Mouse (Mus musculus) small intestine, adult 2 months (tissue): ENCODE data around the gene Thy1. TPM values are rescaled to one million over a fixed set of nuclear protein-coding genes. Genes with fewer than 3 reads are reported as not detected.

Experiments used
- H3K27ac ChIP-seq: fragments of 200-500 bp; 2 replicates; pipeline ENCODE4 v1.5.1; 2012; ENCODE audit warnings: low read depth, low read length, control low read depth, inconsistent platforms; ENCODE audit not compliant: insufficient read depth
- H3K27me3 ChIP-seq: fragments of 200-500 bp; 2 replicates; pipeline ENCODE4 v1.6.1; 2012; ENCODE audit warnings: mild to moderate bottlenecking, moderate library complexity, low read length, inconsistent platforms; ENCODE audit not compliant: control insufficient read depth, insufficient read depth
- H3K36me3 ChIP-seq: fragments of 200-500 bp; 2 replicates; pipeline ENCODE4 v1.6.1; 2012; ENCODE audit warnings: mild to moderate bottlenecking, low read length, control low read depth, inconsistent platforms; ENCODE audit not compliant: control insufficient read depth, insufficient read depth
- H3K4me1 ChIP-seq: fragments of 200-500 bp; 2 replicates; pipeline ENCODE4 v1.6.1; 2012; ENCODE audit warnings: low read length, inconsistent platforms, mixed read lengths; ENCODE audit not compliant: control insufficient read depth, insufficient read depth, insufficient read length
- H3K4me3 ChIP-seq: fragments of 200-500 bp; 2 replicates; pipeline ENCODE4 v1.5.1; 2012; ENCODE audit warnings: low read depth, mild to moderate bottlenecking, control low read depth, inconsistent platforms, low read length, moderate library complexity
- CTCF ChIP-seq: fragments of 200-500 bp; IDR thresholded peaks from 2 replicates; pipeline ENCODE4 v1.5.1; 2012; ENCODE audit warnings: low read depth, mild to moderate bottlenecking, control low read depth, inconsistent platforms, low read length, moderate library complexity, mixed read lengths; ENCODE audit not compliant: insufficient replicate concordance, insufficient read length; ENCODE audit errors: extremely low read depth
- POLR2A ChIP-seq: fragments of 200-500 bp; IDR thresholded peaks from 2 replicates; pipeline ENCODE4 v1.6.1; 2012; ENCODE audit warnings: low read depth, mild to moderate bottlenecking, control low read depth, inconsistent platforms, low read length, moderate library complexity
- WGBS: fragments of 180-500 bp; shearing (Covaris S2); methylation state at CpG from one replicate; pipeline ENCODE4 v1.1.7; 2018; 5-methylcytosine and 5-hydroxymethylcytosine counted together
- polyA plus RNA-seq: library from polyadenylated mRNA; depleted of rRNA; stranded (reverse); fragments of >200 nt; gene quantifications from 2 replicates; pipeline ENCODE4 v1.2.3, GENCODE M21; 2012

Thy1 gene
- polyA plus RNA-seq, 1 experiment = 20.7 TPM

GRCm38 (mm10) chr9:44045158-44045883, 2.1 kb downstream of the Thy1 start:
- Histone ChIP-seq H3K4me1 (peaks cover 2% of the 10 kb centered on the region; the same call in 1 of the 2 replicates), H3K36me3 (no peaks in the 10 kb centered on the region), H3K27me3 (peaks cover 15% of the 10 kb centered on the region), H3K27ac (no peak overlapping the region), H3K4me3 (no peak overlapping the region)
- TF ChIP-seq CTCF = no peak
- TF ChIP-seq POLR2A = no peak
- WGBS = 58% methylated on average over 3 of the region's 3 CpGs

GRCm38 (mm10) chr9:44045884-44046272, 2.7 kb downstream of the Thy1 start:
- no peak for TF ChIP-seq POLR2A
- no peak for TF ChIP-seq CTCF
- H3K36me3 ChIP-seq = no peaks in the 10 kb centered on the region
- H3K4me3 ChIP-seq = no peak overlapping the region
- WGBS = 66% methylated on average over 5 of the region's 5 CpGs
- peaks cover 15% of the 10 kb centered on the region for H3K27me3 ChIP-seq
- peaks cover 2% of the 10 kb centered on the region; the same call in 1 of the 2 replicates for H3K4me1 ChIP-seq
- no peak overlapping the region for H3K27ac ChIP-seq

DNA sequence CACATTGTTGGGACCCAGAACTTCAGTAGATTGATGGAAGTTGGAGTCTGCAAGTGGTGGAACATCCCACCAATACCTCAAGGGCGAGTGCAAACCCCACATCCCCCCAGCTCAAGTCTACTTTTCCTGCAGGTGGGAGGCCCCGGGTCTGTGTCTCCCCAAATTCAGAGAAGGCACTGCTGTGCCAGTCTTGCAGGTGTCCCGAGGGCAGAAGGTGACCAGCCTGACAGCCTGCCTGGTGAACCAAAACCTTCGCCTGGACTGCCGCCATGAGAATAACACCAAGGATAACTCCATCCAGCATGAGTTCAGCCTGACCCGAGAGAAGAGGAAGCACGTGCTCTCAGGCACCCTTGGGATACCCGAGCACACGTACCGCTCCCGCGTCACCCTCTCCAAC, 3.2 kb downstream of the Thy1 start:
- 76% methylated on average over 12 of the region's 12 CpGs for WGBS
- peaks cover 2% of the 10 kb centered on the region; the same call in 1 of the 2 replicates for H3K4me1 ChIP-seq
- H3K27ac ChIP-seq = no peak overlapping the region
- no peak overlapping the region for H3K4me3 ChIP-seq
- peaks cover 15% of the 10 kb centered on the region for H3K27me3 ChIP-seq
- H3K36me3 ChIP-seq = no peaks in the 10 kb centered on the region
- TF ChIP-seq POLR2A = no peak
- no peak for TF ChIP-seq CTCF

- H3K36me3 ChIP-seq = no peaks in the 10 kb centered on the region
- H3K27ac ChIP-seq = no peak overlapping the region
- TF ChIP-seq POLR2A (no peak), CTCF (no peak)
- peaks cover 15% of the 10 kb centered on the region for H3K27me3 ChIP-seq
- H3K4me1 ChIP-seq = peaks cover 2% of the 10 kb centered on the region; the same call in 1 of the 2 replicates
- WGBS = 55% methylated on average over 6 of the region's 6 CpGs
- no peak overlapping the region for H3K4me3 ChIP-seq
Measured at GRCm38 (mm10) chr9:44047071-44047470, 3.9 kb downstream of the Thy1 start.

DNA sequence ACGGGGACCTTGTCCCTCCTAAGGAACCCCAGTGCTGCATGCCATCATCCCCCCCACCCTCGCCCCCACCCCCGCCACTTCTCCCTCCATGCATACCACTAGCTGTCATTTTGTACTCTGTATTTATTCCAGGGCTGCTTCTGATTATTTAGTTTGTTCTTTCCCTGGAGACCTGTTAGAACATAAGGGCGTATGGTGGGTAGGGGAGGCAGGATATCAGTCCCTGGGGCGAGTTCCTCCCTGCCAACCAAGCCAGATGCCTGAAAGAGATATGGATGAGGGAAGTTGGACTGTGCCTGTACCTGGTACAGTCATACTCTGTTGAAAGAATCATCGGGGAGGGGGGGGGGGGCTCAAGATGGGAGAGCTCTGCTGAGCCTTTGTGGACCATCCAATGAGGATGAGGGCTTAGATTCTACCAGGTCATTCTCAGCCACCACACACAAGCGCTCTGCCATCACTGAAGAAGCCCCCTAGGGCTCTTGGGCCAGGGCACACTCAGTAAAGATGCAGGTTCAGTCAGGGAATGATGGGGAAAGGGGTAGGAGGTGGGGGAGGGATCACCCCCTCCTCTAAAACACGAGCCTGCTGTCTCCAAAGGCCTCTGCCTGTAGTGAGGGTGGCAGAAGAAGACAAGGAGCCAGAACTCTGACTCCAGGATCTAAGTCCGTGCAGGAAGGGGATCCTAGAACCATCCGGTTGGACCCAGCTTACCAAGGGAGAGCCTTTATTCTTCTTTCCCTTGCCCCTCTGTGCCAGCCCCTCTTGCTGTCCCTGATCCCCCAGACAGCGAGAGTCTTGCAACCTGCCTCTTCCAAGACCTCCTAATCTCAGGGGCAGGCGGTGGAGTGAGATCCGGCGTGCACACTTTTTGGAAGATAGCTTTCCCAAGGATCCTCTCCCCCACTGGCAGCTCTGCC, 4.6 kb downstream of the Thy1 start:
- Histone ChIP-seq H3K4me3 (no peak overlapping the region), H3K36me3 (no peaks in the 10 kb centered on the region), H3K27ac (no peak overlapping the region), H3K4me1 (peaks cover 2% of the 10 kb centered on the region; the same call in 1 of the 2 replicates), H3K27me3 (peaks cover 15% of the 10 kb centered on the region)
- TF ChIP-seq CTCF (no peak), POLR2A (no peak)
- WGBS = 69% methylated on average over 14 of the region's 14 CpGs

DNA sequence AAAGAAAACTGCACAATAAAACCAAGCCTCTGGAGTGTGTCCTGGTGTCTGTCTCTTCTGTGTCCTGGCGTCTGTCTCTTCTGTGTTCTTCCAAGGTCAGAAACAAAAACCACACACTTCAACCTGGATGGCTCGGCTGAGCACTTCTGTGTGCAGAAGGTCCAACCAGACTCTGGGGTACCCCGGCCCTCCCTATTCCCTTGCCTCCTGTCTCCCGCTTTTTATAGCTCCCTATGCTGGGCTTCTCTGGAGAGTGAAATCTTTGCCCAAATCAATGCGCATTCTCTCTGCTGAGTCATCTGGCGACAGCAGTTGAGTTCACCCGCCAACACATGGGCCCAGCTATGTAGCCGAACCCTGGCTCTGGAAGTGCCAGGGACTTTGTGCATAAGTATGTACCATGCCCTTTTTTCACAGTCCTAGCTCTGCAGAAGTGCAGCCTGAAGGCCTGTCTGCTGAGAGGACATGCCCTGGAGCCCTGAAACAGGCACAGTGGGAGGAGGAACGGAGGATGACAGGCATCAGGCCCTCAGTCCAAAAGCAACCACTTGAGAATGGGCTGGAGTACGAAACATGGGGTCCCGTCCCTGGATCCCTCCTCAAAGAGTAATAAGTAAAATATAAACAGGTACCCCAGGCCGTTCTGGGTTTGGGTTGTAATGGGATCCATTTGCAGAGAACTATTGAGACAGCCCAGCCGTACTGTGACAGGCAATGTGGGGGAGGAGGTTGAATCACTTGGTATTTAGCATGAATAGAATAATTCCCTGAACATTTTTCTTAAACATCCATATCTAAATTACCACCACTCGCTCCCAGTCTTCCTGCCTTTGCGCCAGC, 5.6 kb downstream of the Thy1 start:
- WGBS = 68% methylated on average over 15 of the region's 15 CpGs
- H3K4me1 ChIP-seq = no peaks in the 10 kb centered on the region

More for the DNA sequence above, 5.6 kb downstream of the Thy1 start:
- Histone ChIP-seq H3K4me3 (no peak overlapping the region), H3K27me3 (peaks cover 9% of the 10 kb centered on the region; the same call in 1 of the 2 replicates), H3K36me3 (no peaks in the 10 kb centered on the region), H3K27ac (no peak overlapping the region)
- no peak for TF ChIP-seq POLR2A
- TF ChIP-seq CTCF = no peak
